Mouse (Mus musculus): ENCODE results near the gene Apold1. TPM values are rescaled to one million over a fixed set of nuclear protein-coding genes. Genes with fewer than 3 reads are reported as not detected.
A peak's percentile ranks its signal among the peaks of the same experiment; 100 is the strongest.

The Apold1 gene
- polyA plus RNA-seq, 1 experiment = not detected

- Histone ChIP-seq H3K27ac (ENCODE audit: insufficient read depth, low read depth, low read length) (no peak overlapping the region), H3K4me1 (ENCODE audit: control insufficient read depth, insufficient read depth, low read length) (peaks cover 3% of the 10 kb centered on the region), H3K4me3 (ENCODE audit: insufficient read depth, low read depth, low read length) (no peak overlapping the region)
- peak; percentile 48; the same call in 1 of the 2 replicates for TF ChIP-seq CTCF (IDR thresholded peaks at IDR 0.05; ENCODE audit: insufficient read depth, low read depth, low read length)
- no peak for TF ChIP-seq POLR2A (IDR thresholded peaks at IDR 0.05; ENCODE audit: insufficient read depth, low read depth, low read length)
- 41% methylated on average over 13 of the region's 13 CpGs for WGBS
Measured at GRCm38 (mm10) chr6:134947311-134948087, 34.0 kb upstream of the Apold1 start.

- H3K4me3 ChIP-seq (ENCODE audit: insufficient read depth, low read depth, low read length) = no peak overlapping the region
- no peak overlapping the region for H3K27ac ChIP-seq (ENCODE audit: insufficient read depth, low read depth, low read length)
- TF ChIP-seq POLR2A (IDR thresholded peaks at IDR 0.05; ENCODE audit: insufficient read depth, low read depth, low read length) (no peak), CTCF (IDR thresholded peaks at IDR 0.05; ENCODE audit: insufficient read depth, low read depth, low read length) (no peak)
- H3K4me1 ChIP-seq (ENCODE audit: control insufficient read depth, insufficient read depth, low read length) = peaks cover 3% of the 10 kb centered on the region
- WGBS = 82% methylated on average over 11 of the region's 11 CpGs
Measured at GRCm38 (mm10) chr6:134948522-134949061, 32.9 kb upstream of the Apold1 start.

GRCm38 (mm10) chr6:134949241-134949640 is 32.3 kb upstream of the Apold1 start:
- TF ChIP-seq CTCF (IDR thresholded peaks at IDR 0.05; ENCODE audit: insufficient read depth, low read depth, low read length) = no peak
- no peak for TF ChIP-seq POLR2A (IDR thresholded peaks at IDR 0.05; ENCODE audit: insufficient read depth, low read depth, low read length)
- Histone ChIP-seq H3K4me1 (ENCODE audit: control insufficient read depth, insufficient read depth, low read length) (peaks cover 6% of the 10 kb centered on the region), H3K27ac (ENCODE audit: insufficient read depth, low read depth, low read length) (no peak overlapping the region), H3K4me3 (ENCODE audit: insufficient read depth, low read depth, low read length) (no peak overlapping the region)
- 94% methylated on average over 3 of the region's 3 CpGs for WGBS

- WGBS = 91% methylated on average over 5 of the region's 5 CpGs
- TF ChIP-seq CTCF (IDR thresholded peaks at IDR 0.05; ENCODE audit: insufficient read depth, low read depth, low read length) (no peak), POLR2A (IDR thresholded peaks at IDR 0.05; ENCODE audit: insufficient read depth, low read depth, low read length) (no peak)
- Histone ChIP-seq H3K27ac (ENCODE audit: insufficient read depth, low read depth, low read length) (no peak overlapping the region), H3K4me1 (ENCODE audit: control insufficient read depth, insufficient read depth, low read length) (0 out of 2 replicates have a peak, but pooled peaks cover 3% of the 10 kb centered on the region), H3K4me3 (ENCODE audit: insufficient read depth, low read depth, low read length) (no peak overlapping the region)
Measured at GRCm38 (mm10) chr6:134951364-134951763, 30.2 kb upstream of the Apold1 start.

- 0 out of 2 replicates have a peak, but pooled peaks cover 3% of the 10 kb centered on the region for H3K4me1 ChIP-seq (ENCODE audit: control insufficient read depth, insufficient read depth, low read length)
- WGBS = 29% methylated on average over 11 of the region's 11 CpGs
- no peak for TF ChIP-seq CTCF (IDR thresholded peaks at IDR 0.05; ENCODE audit: insufficient read depth, low read depth, low read length)
- TF ChIP-seq POLR2A (IDR thresholded peaks at IDR 0.05; ENCODE audit: insufficient read depth, low read depth, low read length) = no peak
- no peak overlapping the region for H3K4me3 ChIP-seq (ENCODE audit: insufficient read depth, low read depth, low read length)
- H3K27ac ChIP-seq (ENCODE audit: insufficient read depth, low read depth, low read length) = no peak overlapping the region
Measured at GRCm38 (mm10) chr6:134953976-134954375, 27.5 kb upstream of the Apold1 start.

- H3K4me1 ChIP-seq (ENCODE audit: control insufficient read depth, insufficient read depth, low read length) = 0 out of 2 replicates have a peak, but pooled peaks cover 3% of the 10 kb centered on the region
- H3K27ac ChIP-seq (ENCODE audit: insufficient read depth, low read depth, low read length) = no peak overlapping the region
- WGBS = 87% methylated on average over 4 of the region's 4 CpGs
- TF ChIP-seq POLR2A (IDR thresholded peaks at IDR 0.05; ENCODE audit: insufficient read depth, low read depth, low read length) (no peak), CTCF (IDR thresholded peaks at IDR 0.05; ENCODE audit: insufficient read depth, low read depth, low read length) (no peak)
- H3K4me3 ChIP-seq (ENCODE audit: insufficient read depth, low read depth, low read length) = no peak overlapping the region
Measured at GRCm38 (mm10) chr6:134956388-134956787, 25.1 kb upstream of the Apold1 start.

- TF ChIP-seq CTCF (IDR thresholded peaks at IDR 0.05; ENCODE audit: insufficient read depth, low read depth, low read length) (no peak), POLR2A (IDR thresholded peaks at IDR 0.05; ENCODE audit: insufficient read depth, low read depth, low read length) (no peak)
- WGBS = 74% methylated on average over 5 of the region's 5 CpGs
- no peaks in the 10 kb centered on the region for H3K4me1 ChIP-seq (ENCODE audit: control insufficient read depth, insufficient read depth, low read length)
- H3K27ac ChIP-seq (ENCODE audit: insufficient read depth, low read depth, low read length) = no peak overlapping the region
- no peak overlapping the region for H3K4me3 ChIP-seq (ENCODE audit: insufficient read depth, low read depth, low read length)
Measured at GRCm38 (mm10) chr6:134961286-134961685, 20.2 kb upstream of the Apold1 start.

- Histone ChIP-seq H3K4me1 (ENCODE audit: control insufficient read depth, insufficient read depth, low read length) (no peaks in the 10 kb centered on the region), H3K4me3 (ENCODE audit: insufficient read depth, low read depth, low read length) (no peak overlapping the region), H3K27ac (ENCODE audit: insufficient read depth, low read depth, low read length) (no peak overlapping the region)
- TF ChIP-seq POLR2A (IDR thresholded peaks at IDR 0.05; ENCODE audit: insufficient read depth, low read depth, low read length) (no peak), CTCF (IDR thresholded peaks at IDR 0.05; ENCODE audit: insufficient read depth, low read depth, low read length) (no peak)
- 65% methylated on average over 9 of the region's 9 CpGs for WGBS
Measured at GRCm38 (mm10) chr6:134961858-134962517, 19.5 kb upstream of the Apold1 start.

- 69% methylated on average over 5 of the region's 5 CpGs for WGBS
- Histone ChIP-seq H3K4me3 (ENCODE audit: insufficient read depth, low read depth, low read length) (no peak overlapping the region), H3K27ac (ENCODE audit: insufficient read depth, low read depth, low read length) (no peak overlapping the region), H3K4me1 (ENCODE audit: control insufficient read depth, insufficient read depth, low read length) (no peaks in the 10 kb centered on the region)
- TF ChIP-seq POLR2A (IDR thresholded peaks at IDR 0.05; ENCODE audit: insufficient read depth, low read depth, low read length) (no peak), CTCF (IDR thresholded peaks at IDR 0.05; ENCODE audit: insufficient read depth, low read depth, low read length) (no peak)
Measured at GRCm38 (mm10) chr6:134962518-134962893, 19.0 kb upstream of the Apold1 start.
